Mouse (Mus musculus) intestine, embryonic 14.5 days (tissue): Measurements from ENCODE around the gene Nup188. TPM values are rescaled to one million over a fixed set of nuclear protein-coding genes. Genes with fewer than 3 reads are reported as not detected.

ENCODE experiments used
- ATAC-seq: fragments of 200-750 bp; cut with Nextera tagmentation; replicated peaks from 2 replicates; pipeline ENCODE4 v1.8.0; 2017; ENCODE audit warnings: low read depth, moderate number of reproducible peaks, moderate TSS enrichment, moderate library complexity; ENCODE audit not compliant: low FRiP score, low TSS enrichment
- DNase-seq: peaks from one replicate; pipeline ENCODE4 v3.0.0-alpha.2; 2018; ENCODE audit warnings: low spot score
- H3K27ac ChIP-seq: fragments of 300-500 bp; sonication (generic); 2 replicates; pipeline ENCODE4 v1.5.1; 2014; ENCODE audit warnings: low read depth, mild to moderate bottlenecking, control low read depth
- H3K27me3 ChIP-seq: fragments of 300-500 bp; sonication (generic); replicated peaks from 2 replicates; pipeline ENCODE4 v1.6.1; 2014; ENCODE audit warnings: low read length, control low read depth; ENCODE audit not compliant: control insufficient read depth, insufficient read depth
- H3K36me3 ChIP-seq: fragments of 300-500 bp; sonication (generic); 2 replicates; pipeline ENCODE4 v1.6.1; 2014; ENCODE audit warnings: low read length, control low read depth; ENCODE audit not compliant: control insufficient read depth, insufficient read depth
- H3K4me1 ChIP-seq: fragments of 300-500 bp; sonication (generic); replicated peaks from 2 replicates; pipeline ENCODE4 v1.6.1; 2014; ENCODE audit warnings: low read length, control low read depth, mixed read lengths; ENCODE audit not compliant: control insufficient read depth, insufficient read depth
- H3K4me2 ChIP-seq: fragments of 300-500 bp; sonication (generic); 2 replicates; pipeline ENCODE4 v1.6.1; 2014; ENCODE audit warnings: low read length
- H3K4me3 ChIP-seq: fragments of 300-500 bp; sonication (generic); 2 replicates; pipeline ENCODE4 v1.5.1; 2014; ENCODE audit warnings: low read depth, low read length, control low read depth, mixed read lengths
- H3K9ac ChIP-seq: fragments of 300-500 bp; sonication (generic); 2 replicates; pipeline ENCODE4 v1.6.1; 2014; ENCODE audit warnings: mild to moderate bottlenecking, low read length
- H3K9me3 ChIP-seq: fragments of 300-500 bp; sonication (generic); 2 replicates; pipeline ENCODE4 v1.6.1; 2016; ENCODE audit warnings: low read length, control low read depth; ENCODE audit not compliant: control insufficient read depth
- WGBS: fragments of 180-500 bp; shearing (Covaris S2); extraction: QIAGEN DNeasy Blood & Tissue Kit; methylation state at CpG from one replicate; pipeline ENCODE4 v1.1.7; 2014; 5-methylcytosine and 5-hydroxymethylcytosine counted together
- polyA plus RNA-seq: library from polyadenylated mRNA; unstranded; fragments of >200 nt; fragmentation: Nextera tagmentation; extraction: Ambion mirVana; gene quantifications from 2 replicates; pipeline ENCODE4 v1.2.1, GENCODE M21; 2014

Gene Nup188
- polyA plus RNA-seq, result 45.2 and 45.9 TPM in 2 replicates

DNA sequence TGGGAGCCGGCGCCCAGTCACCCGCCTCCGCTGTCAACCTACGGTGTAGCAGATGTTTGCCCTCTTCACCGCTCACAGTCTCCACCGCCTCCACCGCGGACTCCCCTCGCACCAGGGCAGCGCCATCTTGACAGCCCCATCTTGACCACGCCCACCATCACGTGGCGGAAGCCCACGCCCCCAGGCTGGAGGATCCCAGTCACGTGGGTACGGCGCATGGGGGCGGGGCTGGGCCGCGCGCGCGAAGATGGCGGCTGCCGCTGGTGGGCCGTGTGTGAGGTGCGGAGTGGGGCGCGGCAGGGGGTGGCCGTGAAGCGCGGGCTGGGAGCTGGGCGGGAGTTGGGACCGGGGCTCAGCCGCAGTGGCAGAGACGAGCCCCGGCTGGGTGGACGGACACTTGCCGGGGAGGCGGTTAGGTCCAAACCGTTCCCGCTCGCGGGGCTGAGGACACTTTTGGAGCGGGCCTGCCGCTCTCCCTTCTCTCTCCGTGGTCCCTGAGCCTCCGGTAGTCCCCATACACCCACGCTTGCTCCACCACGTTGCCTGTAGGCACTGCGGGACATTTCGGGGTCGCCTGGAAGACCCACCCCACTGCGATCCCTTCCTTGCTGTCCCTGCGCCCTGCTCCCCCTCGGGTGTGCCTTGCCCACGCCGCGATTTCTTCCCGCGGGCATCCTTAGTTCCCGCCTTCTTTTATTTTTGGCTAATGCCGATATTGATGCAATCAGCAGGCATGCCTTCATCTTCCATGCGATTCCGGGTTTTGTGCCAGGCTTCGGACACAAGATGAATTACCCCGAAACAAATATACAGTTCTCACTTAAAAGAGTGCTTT lies at the start of gene Nup188, which contains the start of gene Dolk:
Gene Nup188 (plus strand): TSS at position 206 of the 835 bp plus-strand sequence.
Gene Dolk (minus strand): TSS at position 143 of the 835 bp plus-strand sequence.
- Histone ChIP-seq H3K4me2 (peak within 1 kb of the TSS; percentile 92), H3K27me3 (no peaks in the 10 kb centered on the region), H3K9ac (peak within 1 kb of the TSS; percentile 69), H3K27ac (peak within 1 kb of the TSS; percentile 69; the same call in 1 of the 2 replicates), H3K9me3 (no peaks in the 10 kb centered on the region), H3K36me3 (peaks cover 4% of the 10 kb centered on the region; the same call in 1 of the 2 replicates), H3K4me1 (peaks cover 22% of the 10 kb centered on the region), H3K4me3 (peak within 1 kb of the TSS; percentile 100)
- WGBS, result 0% methylated on average over 65 of the region's 68 CpGs
- DNase-seq (peak; percentile 98), ATAC-seq (peak; percentile 90)

- H3K4me1 ChIP-seq, result peaks cover 23% of the 10 kb centered on the region
- 2% methylated on average over 18 of the region's 18 CpGs for WGBS
- peak overlapping the region; percentile 78 for H3K9ac ChIP-seq
- H3K36me3 ChIP-seq, result peaks cover 16% of the 10 kb centered on the region
- H3K27me3 ChIP-seq, result no peaks in the 10 kb centered on the region
- H3K9me3 ChIP-seq, result no peaks in the 10 kb centered on the region
- peak overlapping the region; percentile 87 for H3K4me2 ChIP-seq
- peak overlapping the region; percentile 64 for H3K4me3 ChIP-seq
- ATAC-seq (peak; percentile 12; the same call in 1 of the 2 replicates), DNase-seq (no peak)
- H3K27ac ChIP-seq, result peak overlapping the region; percentile 87
Observed at GRCm38 (mm10) chr2:30236426-30237198, 49.6 kb upstream of the Nup188 start.

- Histone ChIP-seq H3K4me3 (peak within 1 kb of the TSS; percentile 64), H3K27me3 (no peaks in the 10 kb centered on the region), H3K4me1 (peaks cover 23% of the 10 kb centered on the region), H3K4me2 (peak within 1 kb of the TSS; percentile 89), H3K9ac (peak within 1 kb of the TSS; percentile 78), H3K9me3 (no peaks in the 10 kb centered on the region), H3K27ac (peak within 1 kb of the TSS; percentile 87), H3K36me3 (peaks cover 21% of the 10 kb centered on the region)
- ATAC-seq, result peak; percentile 97
- peak; percentile 100 for DNase-seq
- WGBS, result under 1% methylated on average over 58 of the region's 67 CpGs
Observed at GRCm38 (mm10) chr2:30237199-30237880, 48.9 kb upstream of the Nup188 start, which contains the start of gene Lrrc8a. Gene Lrrc8a (plus strand): TSS chr2:30237715.

DNA sequence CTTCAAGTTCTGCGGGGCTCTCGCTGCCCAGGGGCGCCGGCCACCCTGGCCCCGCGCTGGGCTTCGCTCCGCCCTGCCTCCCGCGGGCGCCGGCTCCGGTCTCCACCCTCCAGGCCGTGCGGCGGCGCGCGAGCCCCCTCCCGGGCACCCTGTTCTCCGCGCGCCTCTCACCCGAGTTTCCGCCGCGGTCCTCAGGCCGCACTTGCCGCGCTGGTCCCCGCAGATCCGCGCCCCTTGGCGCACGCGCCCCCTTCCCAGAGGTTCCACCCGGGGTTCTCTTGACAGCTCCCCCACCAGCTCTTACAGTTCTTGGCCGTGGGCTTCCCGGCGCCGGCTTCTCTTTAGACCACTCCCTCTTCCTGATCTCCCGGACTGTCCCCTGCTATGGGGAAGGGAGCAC lies 48.3 kb upstream of the Nup188 start:
- Histone ChIP-seq H3K9me3 (no peaks in the 10 kb centered on the region), H3K4me1 (peaks cover 23% of the 10 kb centered on the region), H3K4me2 (peak overlapping the region; percentile 89), H3K36me3 (peaks cover 23% of the 10 kb centered on the region), H3K9ac (peak overlapping the region; percentile 78), H3K4me3 (peak overlapping the region; percentile 64), H3K27ac (peak overlapping the region; percentile 87), H3K27me3 (no peaks in the 10 kb centered on the region)
- DNase-seq (peak; percentile 87), ATAC-seq (peak; percentile 90)
- WGBS, result under 1% methylated on average over 37 of the region's 42 CpGs

DNA sequence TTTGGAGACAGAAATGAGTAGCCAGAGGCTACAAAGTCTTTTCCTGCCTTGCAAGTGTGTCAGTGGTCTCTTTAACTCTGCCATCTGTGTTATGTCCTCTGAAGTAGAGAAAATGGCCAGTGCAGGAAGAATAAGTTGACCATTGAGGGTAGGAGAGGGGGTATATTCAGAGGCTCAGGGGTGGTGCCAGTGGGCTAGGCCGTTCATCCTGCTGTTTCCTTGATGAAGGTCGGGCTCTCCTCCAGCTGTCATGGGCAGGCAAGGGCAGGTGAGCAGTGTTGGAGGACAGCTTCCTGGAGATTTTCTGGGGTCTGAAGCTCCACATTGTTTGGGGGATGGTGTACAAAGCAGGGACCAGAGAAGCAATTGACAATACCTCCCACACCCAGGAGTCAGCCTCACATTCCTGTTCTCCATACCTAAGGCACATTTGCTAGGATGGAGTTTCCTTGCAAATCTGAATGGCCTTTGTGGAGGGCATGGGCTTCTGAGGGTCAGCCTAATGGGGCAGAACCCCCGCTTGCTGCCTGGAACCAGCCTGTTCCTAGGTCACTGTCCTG lies 47.2 kb upstream of the Nup188 start:
- WGBS, result 71% methylated on average over 3 of the region's 3 CpGs
- Histone ChIP-seq H3K4me1 (peaks cover 23% of the 10 kb centered on the region), H3K27me3 (no peaks in the 10 kb centered on the region), H3K27ac (no peak overlapping the region), H3K4me2 (peak overlapping the region; percentile 89), H3K4me3 (peak overlapping the region; percentile 64), H3K36me3 (peaks cover 29% of the 10 kb centered on the region), H3K9ac (peak overlapping the region; percentile 78), H3K9me3 (no peaks in the 10 kb centered on the region)
- no peak for DNase-seq
- no peak for ATAC-seq

- Histone ChIP-seq H3K4me3 (no peak overlapping the region), H3K9me3 (no peaks in the 10 kb centered on the region), H3K27me3 (no peaks in the 10 kb centered on the region), H3K4me1 (peaks cover 23% of the 10 kb centered on the region), H3K27ac (0 out of 2 replicates have a peak overlapping the region, but pooled peaks have one; percentile 5), H3K4me2 (no peak overlapping the region; the same call in 1 of the 2 replicates), H3K36me3 (peaks cover 32% of the 10 kb centered on the region), H3K9ac (no peak overlapping the region)
- DNase-seq (no peak), ATAC-seq (no peak)
- 69% methylated on average over 4 of the region's 4 CpGs for WGBS
Observed at GRCm38 (mm10) chr2:30239777-30240176, 46.4 kb upstream of the Nup188 start.

- H3K4me2 ChIP-seq, result peak within 1 kb of the TSS; percentile 89
- ATAC-seq (no peak), DNase-seq (no peak)
- no peak within 1 kb of the TSS for H3K4me3 ChIP-seq
- H3K9me3 ChIP-seq, result no peaks in the 10 kb centered on the region
- peaks cover 32% of the 10 kb centered on the region for H3K36me3 ChIP-seq
- H3K27ac ChIP-seq, result 0 out of 2 replicates have a peak within 1 kb of the TSS, but pooled peaks have one; percentile 5
- H3K9ac ChIP-seq, result 0 out of 2 replicates have a peak within 1 kb of the TSS, but pooled peaks have one; percentile 20
- H3K27me3 ChIP-seq, result no peaks in the 10 kb centered on the region
- WGBS, result 75% methylated on average over 2 of the region's 2 CpGs
- H3K4me1 ChIP-seq, result peaks cover 23% of the 10 kb centered on the region
Observed at GRCm38 (mm10) chr2:30240267-30240666, 45.9 kb upstream of the Nup188 start, which contains the start of gene Gm28035. Gene Gm28035 (plus strand): TSS chr2:30240567.
